Mouse (Mus musculus): Measurements from ENCODE around the gene Rb1. TPM values are rescaled to one million over a fixed set of nuclear protein-coding genes. Genes with fewer than 3 reads are reported as not detected.

The Rb1 gene
- polyA plus RNA-seq, 1 experiment from 2014 or later = 15.1 TPM

- no peak overlapping the region for H3K4me3 ChIP-seq (ENCODE audit: low read depth, low read length)
- no peaks in the 10 kb centered on the region for H3K9me3 ChIP-seq (ENCODE audit: control insufficient read depth)
- H3K9ac ChIP-seq (ENCODE audit: low read depth, low read length) = no peak overlapping the region
- H3K27me3 ChIP-seq (replicated peaks; ENCODE audit: control insufficient read depth, insufficient read depth, low read length) = no peaks in the 10 kb centered on the region
- no peak for TF ChIP-seq CTCF (IDR thresholded peaks at IDR 0.05; ENCODE audit: low read depth)
- H3K36me3 ChIP-seq (ENCODE audit: control insufficient read depth, insufficient read depth) = peaks cover 8% of the 10 kb centered on the region
- WGBS = 89% methylated on average over 7 of the region's 7 CpGs
- no peak overlapping the region for H3K4me2 ChIP-seq (replicated peaks; ENCODE audit: low read depth)
- no peak; the same call in 1 of the 2 replicates for ATAC-seq
- no peak overlapping the region for H3K27ac ChIP-seq (ENCODE audit: low read depth, low read length)
- H3K4me1 ChIP-seq (replicated peaks; ENCODE audit: control insufficient read depth, insufficient read depth, low read length) = no peaks in the 10 kb centered on the region
Observed at GRCm38 (mm10) chr14:73186875-73187274, 138.7 kb downstream of the Rb1 start.

- H3K36me3 ChIP-seq (ENCODE audit: control insufficient read depth, insufficient read depth) = peaks cover 26% of the 10 kb centered on the region
- no peak for TF ChIP-seq CTCF (IDR thresholded peaks at IDR 0.05; ENCODE audit: low read depth)
- no peaks in the 10 kb centered on the region for H3K9me3 ChIP-seq (ENCODE audit: control insufficient read depth)
Observed at GRCm38 (mm10) chr14:73181144-73181543, 144.5 kb downstream of the Rb1 start.

GRCm38 (mm10) chr14:73180671-73181070 lies 145.0 kb downstream of the Rb1 start:
- H3K36me3 ChIP-seq (ENCODE audit: control insufficient read depth, insufficient read depth) = peaks cover 25% of the 10 kb centered on the region

More at GRCm38 (mm10) chr14:73181144-73181543, 144.5 kb downstream of the Rb1 start:
- WGBS = 68% methylated on average over 2 of the region's 2 CpGs
- no peak overlapping the region for H3K4me2 ChIP-seq (replicated peaks; ENCODE audit: low read depth)
- H3K9ac ChIP-seq (ENCODE audit: low read depth, low read length) = no peak overlapping the region
- no peak overlapping the region for H3K4me3 ChIP-seq (ENCODE audit: low read depth, low read length)
- no peaks in the 10 kb centered on the region for H3K4me1 ChIP-seq (replicated peaks; ENCODE audit: control insufficient read depth, insufficient read depth, low read length)
- no peaks in the 10 kb centered on the region for H3K27me3 ChIP-seq (replicated peaks; ENCODE audit: control insufficient read depth, insufficient read depth, low read length)
- no peak overlapping the region for H3K27ac ChIP-seq (ENCODE audit: low read depth, low read length)
- no peak for ATAC-seq

GRCm38 (mm10) chr14:73179221-73179681 lies 146.4 kb downstream of the Rb1 start:
- Histone ChIP-seq H3K27me3 (replicated peaks; ENCODE audit: control insufficient read depth, insufficient read depth, low read length) (no peaks in the 10 kb centered on the region), H3K4me1 (replicated peaks; ENCODE audit: control insufficient read depth, insufficient read depth, low read length) (0 out of 2 replicates have a peak, but pooled peaks cover 4% of the 10 kb centered on the region), H3K36me3 (ENCODE audit: control insufficient read depth, insufficient read depth) (peaks cover 32% of the 10 kb centered on the region), H3K9ac (ENCODE audit: low read depth, low read length) (no peak overlapping the region), H3K9me3 (ENCODE audit: control insufficient read depth) (no peaks in the 10 kb centered on the region), H3K4me3 (ENCODE audit: low read depth, low read length) (no peak overlapping the region), H3K27ac (ENCODE audit: low read depth, low read length) (no peak overlapping the region; the same call in 1 of the 2 replicates), H3K4me2 (replicated peaks; ENCODE audit: low read depth) (no peak overlapping the region)
- no peak for ATAC-seq
- TF ChIP-seq CTCF (IDR thresholded peaks at IDR 0.05; ENCODE audit: low read depth) = no peak
- WGBS = 67% methylated on average over 4 of the region's 4 CpGs

More at GRCm38 (mm10) chr14:73180671-73181070, 145.0 kb downstream of the Rb1 start:
- 57% methylated on average over 3 of the region's 3 CpGs for WGBS
- no peak overlapping the region for H3K9ac ChIP-seq (ENCODE audit: low read depth, low read length)
- ATAC-seq = no peak; the same call in 1 of the 2 replicates
- no peaks in the 10 kb centered on the region for H3K4me1 ChIP-seq (replicated peaks; ENCODE audit: control insufficient read depth, insufficient read depth, low read length)
- no peak for TF ChIP-seq CTCF (IDR thresholded peaks at IDR 0.05; ENCODE audit: low read depth)
- H3K4me2 ChIP-seq (replicated peaks; ENCODE audit: low read depth) = no peak overlapping the region
- no peaks in the 10 kb centered on the region for H3K27me3 ChIP-seq (replicated peaks; ENCODE audit: control insufficient read depth, insufficient read depth, low read length)
- H3K9me3 ChIP-seq (ENCODE audit: control insufficient read depth) = no peaks in the 10 kb centered on the region
- no peak overlapping the region for H3K27ac ChIP-seq (ENCODE audit: low read depth, low read length)
- no peak overlapping the region for H3K4me3 ChIP-seq (ENCODE audit: low read depth, low read length)

GRCm38 (mm10) chr14:73177961-73178360 lies 147.7 kb downstream of the Rb1 start:
- 81% methylated on average over 11 of the region's 11 CpGs for WGBS
- H3K36me3 ChIP-seq (ENCODE audit: control insufficient read depth, insufficient read depth) = peaks cover 32% of the 10 kb centered on the region
- no peak for ATAC-seq

GRCm38 (mm10) chr14:73176266-73176665 lies 149.4 kb downstream of the Rb1 start:
- no peak for TF ChIP-seq CTCF (IDR thresholded peaks at IDR 0.05; ENCODE audit: low read depth)
- no peaks in the 10 kb centered on the region for H3K27me3 ChIP-seq (replicated peaks; ENCODE audit: control insufficient read depth, insufficient read depth, low read length)
- no peak overlapping the region for H3K4me2 ChIP-seq (replicated peaks; ENCODE audit: low read depth)
- no peak overlapping the region for H3K27ac ChIP-seq (ENCODE audit: low read depth, low read length)
- ATAC-seq = no peak
- no peak overlapping the region for H3K9ac ChIP-seq (ENCODE audit: low read depth, low read length)
- H3K4me1 ChIP-seq (replicated peaks; ENCODE audit: control insufficient read depth, insufficient read depth, low read length) = 0 out of 2 replicates have a peak, but pooled peaks cover 4% of the 10 kb centered on the region
- 87% methylated on average over 5 of the region's 5 CpGs for WGBS
- no peak overlapping the region for H3K4me3 ChIP-seq (ENCODE audit: low read depth, low read length)
- H3K9me3 ChIP-seq (ENCODE audit: control insufficient read depth) = no peaks in the 10 kb centered on the region
- peaks cover 32% of the 10 kb centered on the region for H3K36me3 ChIP-seq (ENCODE audit: control insufficient read depth, insufficient read depth)

More at GRCm38 (mm10) chr14:73177961-73178360, 147.7 kb downstream of the Rb1 start:
- H3K4me3 ChIP-seq (ENCODE audit: low read depth, low read length) = no peak overlapping the region
- H3K9ac ChIP-seq (ENCODE audit: low read depth, low read length) = no peak overlapping the region
- TF ChIP-seq CTCF (IDR thresholded peaks at IDR 0.05; ENCODE audit: low read depth) = no peak
- H3K4me2 ChIP-seq (replicated peaks; ENCODE audit: low read depth) = no peak overlapping the region
- H3K9me3 ChIP-seq (ENCODE audit: control insufficient read depth) = no peaks in the 10 kb centered on the region
- no peaks in the 10 kb centered on the region for H3K27me3 ChIP-seq (replicated peaks; ENCODE audit: control insufficient read depth, insufficient read depth, low read length)
- H3K27ac ChIP-seq (ENCODE audit: low read depth, low read length) = no peak overlapping the region
- 0 out of 2 replicates have a peak, but pooled peaks cover 4% of the 10 kb centered on the region for H3K4me1 ChIP-seq (replicated peaks; ENCODE audit: control insufficient read depth, insufficient read depth, low read length)
